Mouse (Mus musculus): ENCODE results near the gene Smpdl3a.
A peak's percentile ranks its signal among the peaks of the same experiment; 100 is the strongest.

The Smpdl3a gene

GRCm38 (mm10) chr10:57794018-57794417 is at the start of gene Smpdl3a:
Smpdl3a (plus strand) TSS chr10:57794335.
- no peak for DNase-seq (ENCODE audit: low spot score in 2 of 2)

- peak in 1 of 2 experiments; percentile 5 for DNase-seq (ENCODE audit: low spot score in 2 of 2)
Observed at GRCm38 (mm10) chr10:57745452-57745851, 48.7 kb upstream of the Smpdl3a start.

- no peak for DNase-seq (ENCODE audit: low spot score in 2 of 2)
Observed at GRCm38 (mm10) chr10:57747127-57747526, 47.0 kb upstream of the Smpdl3a start.

DNA sequence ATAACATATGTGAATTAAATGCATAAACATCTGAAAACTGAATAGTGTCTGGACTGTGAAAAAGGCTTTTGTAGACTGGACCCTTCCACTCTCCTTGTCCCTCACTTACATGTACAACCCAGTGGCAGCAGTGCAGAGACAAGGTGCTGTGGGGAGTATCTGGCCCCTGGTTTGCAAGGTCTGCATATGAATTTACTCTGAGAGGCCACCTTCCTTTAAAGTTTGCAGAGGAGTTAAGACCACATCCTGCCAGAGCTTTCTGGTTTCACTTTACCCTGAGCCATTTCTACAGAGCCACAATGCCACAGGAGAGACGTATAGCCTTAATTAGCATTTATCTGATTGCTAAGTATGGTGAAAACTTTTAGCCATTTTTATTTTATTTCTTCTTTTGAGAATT is 40.8 kb upstream of the Smpdl3a start:
- DNase-seq (ENCODE audit: low spot score in 2 of 2), result peak; percentile 39 to 64

DNA sequence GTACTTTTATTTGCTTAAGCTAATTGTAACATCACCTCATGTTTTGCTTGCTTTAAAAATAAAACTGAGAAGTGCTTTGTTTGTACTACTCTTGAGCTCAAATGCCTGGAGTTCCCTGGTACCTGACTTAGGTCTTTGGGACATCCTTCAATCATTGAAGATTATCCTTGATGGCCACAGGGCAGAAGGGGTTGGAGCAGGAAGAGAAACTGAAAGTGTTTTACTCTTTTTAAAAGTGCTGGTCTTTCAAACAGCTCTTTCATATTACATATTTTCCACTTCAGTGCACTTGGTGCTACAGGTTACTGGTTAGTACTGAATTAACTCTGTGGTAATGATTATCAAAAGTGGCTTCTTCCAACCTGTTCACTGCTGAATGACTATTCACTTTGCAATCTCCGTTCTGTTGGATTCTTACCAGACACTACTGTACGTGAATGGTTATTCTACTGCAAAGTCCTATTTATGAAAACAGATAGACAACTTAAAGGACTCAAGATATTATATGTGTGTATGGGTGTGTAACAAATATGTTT is 38.9 kb upstream of the Smpdl3a start:
- no peak for DNase-seq (ENCODE audit: low spot score in 2 of 2)

- no peak for DNase-seq (ENCODE audit: low spot score in 2 of 2)
Observed at GRCm38 (mm10) chr10:57758999-57759398, 35.1 kb upstream of the Smpdl3a start.

GRCm38 (mm10) chr10:57760694-57761093 is 33.4 kb upstream of the Smpdl3a start:
- DNase-seq (ENCODE audit: low spot score in 2 of 2), result no peak

GRCm38 (mm10) chr10:57763044-57763443 is 31.1 kb upstream of the Smpdl3a start:
- no peak for DNase-seq (ENCODE audit: low spot score in 2 of 2)

DNA sequence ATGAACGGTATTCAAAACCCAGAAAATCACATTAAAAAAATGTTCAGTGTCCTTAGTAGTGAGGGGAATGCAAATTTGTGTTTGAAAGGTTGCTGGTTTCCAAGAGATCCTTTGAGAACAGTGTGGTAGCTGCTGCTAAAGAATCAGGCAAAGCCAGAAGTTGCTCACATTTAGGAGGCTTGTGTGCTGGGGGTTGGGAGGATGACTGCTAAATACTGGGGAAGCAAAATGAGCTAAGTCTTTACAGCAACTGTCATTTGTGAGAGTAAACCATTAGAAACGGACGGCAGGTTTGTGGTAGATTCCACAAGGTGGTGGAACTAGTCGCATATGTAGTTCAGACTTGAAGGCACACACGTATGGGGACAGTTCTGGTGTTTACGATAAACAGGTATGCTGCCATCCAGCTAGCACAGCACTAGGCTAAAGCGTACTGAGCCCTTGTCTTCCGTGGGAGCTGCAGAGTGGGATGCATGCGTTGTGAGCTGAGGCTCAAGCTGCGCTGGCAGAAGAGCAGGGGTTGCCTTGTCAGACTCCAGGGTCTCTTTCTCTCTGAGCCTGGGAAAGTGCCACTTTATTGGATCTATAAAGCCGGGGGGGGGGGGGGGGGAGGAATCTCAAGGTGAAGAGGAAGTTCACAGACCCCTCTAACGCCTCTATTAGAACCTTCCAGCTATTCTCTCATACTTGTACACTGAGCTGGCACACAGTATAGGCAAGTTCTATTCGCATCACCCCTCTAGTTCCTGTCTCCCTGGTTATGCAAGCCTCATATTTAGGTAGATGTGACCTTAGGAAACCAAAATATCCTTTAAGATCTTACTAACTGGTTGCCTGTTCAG is 10.6 kb upstream of the Smpdl3a start:
- DNase-seq (ENCODE audit: low spot score in 2 of 2), result no peak

DNA sequence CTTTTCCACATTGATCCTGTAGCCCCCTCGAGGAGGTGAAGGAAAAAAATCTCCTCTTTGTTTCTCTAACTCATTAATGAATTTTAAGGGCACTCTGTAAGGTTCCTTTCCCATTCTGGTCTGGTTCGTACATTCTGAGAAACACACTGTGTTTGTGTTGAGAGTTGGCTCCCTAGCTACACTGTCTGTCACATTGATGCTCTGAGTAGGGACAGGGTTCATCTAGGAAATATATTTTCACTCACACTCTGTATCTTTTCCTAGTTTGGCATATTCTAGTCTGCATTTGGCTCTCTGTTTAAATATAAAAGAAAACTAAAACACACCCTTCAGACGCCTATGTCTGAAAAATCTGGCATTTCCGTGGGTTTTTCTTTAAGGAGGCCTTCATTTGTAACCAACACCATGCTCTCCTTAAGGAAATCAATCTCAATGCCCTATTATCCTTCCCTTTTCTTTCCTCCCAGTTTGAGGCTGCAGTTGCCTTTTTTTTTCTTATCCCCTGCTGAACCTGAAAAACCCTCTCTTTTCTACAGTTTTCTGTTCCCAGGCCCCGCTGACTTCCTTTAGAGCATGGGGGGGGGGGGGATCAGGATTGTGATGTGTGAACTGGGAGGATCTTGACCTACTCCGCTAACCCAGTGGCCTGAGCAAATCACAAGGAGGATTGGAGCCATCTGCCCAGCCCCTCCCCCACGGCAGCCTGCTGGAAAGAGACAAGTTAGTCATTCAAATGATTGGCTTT is 9.8 kb upstream of the Smpdl3a start:
- DNase-seq (ENCODE audit: low spot score in 2 of 2), result no peak

DNA sequence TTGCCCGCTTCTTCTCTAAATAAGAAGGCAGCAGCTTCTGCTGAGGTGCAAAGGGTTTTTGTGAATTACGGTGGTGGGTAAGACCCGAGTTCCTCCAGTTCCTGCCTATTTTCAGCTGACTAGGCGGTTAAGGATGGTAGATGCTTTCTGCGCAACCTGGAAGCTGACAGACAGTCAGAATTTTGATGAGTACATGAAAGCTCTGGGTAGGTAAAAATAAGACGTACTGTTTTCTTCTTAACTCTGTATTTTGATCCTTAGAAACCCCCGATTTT is 9.3 kb upstream of the Smpdl3a start, which contains the start of gene Fabp7:
Fabp7 (plus strand) TSS at position 6 of the 275 bp plus-strand sequence.
- no peak for DNase-seq (ENCODE audit: low spot score in 2 of 2)

- no peak for DNase-seq (ENCODE audit: low spot score in 2 of 2)
Observed at GRCm38 (mm10) chr10:57785552-57785951, 8.6 kb upstream of the Smpdl3a start.

GRCm38 (mm10) chr10:57792957-57793356 is 1.2 kb upstream of the Smpdl3a start:
- DNase-seq (ENCODE audit: low spot score in 2 of 2), result no peak

GRCm38 (mm10) chr10:57794491-57795461 is 641 bp downstream of the Smpdl3a start:
- peak; percentile 65 to 72 for DNase-seq (ENCODE audit: low spot score in 2 of 2)

DNA sequence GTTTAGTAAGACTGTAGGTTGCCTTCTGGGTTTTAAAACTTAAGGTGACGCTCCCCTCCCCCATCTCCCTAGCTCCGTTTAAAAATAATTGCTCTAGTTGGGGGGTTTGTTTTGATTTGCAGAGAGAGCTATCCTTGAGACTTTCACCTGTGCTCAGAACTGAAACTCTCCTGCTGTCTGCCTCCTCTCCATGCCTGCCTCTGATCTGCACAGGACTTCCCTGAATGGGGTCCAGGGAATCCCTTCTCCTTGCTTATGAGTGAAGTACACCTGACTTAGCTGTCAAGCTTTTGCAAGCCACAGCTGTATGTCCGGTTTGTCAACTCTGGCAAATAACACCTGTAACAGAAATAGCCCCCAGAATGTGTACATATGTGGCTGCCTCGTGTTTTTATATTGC is 1.4 kb downstream of the Smpdl3a start:
- peak; percentile 1 to 6 for DNase-seq (ENCODE audit: low spot score in 2 of 2)

DNA sequence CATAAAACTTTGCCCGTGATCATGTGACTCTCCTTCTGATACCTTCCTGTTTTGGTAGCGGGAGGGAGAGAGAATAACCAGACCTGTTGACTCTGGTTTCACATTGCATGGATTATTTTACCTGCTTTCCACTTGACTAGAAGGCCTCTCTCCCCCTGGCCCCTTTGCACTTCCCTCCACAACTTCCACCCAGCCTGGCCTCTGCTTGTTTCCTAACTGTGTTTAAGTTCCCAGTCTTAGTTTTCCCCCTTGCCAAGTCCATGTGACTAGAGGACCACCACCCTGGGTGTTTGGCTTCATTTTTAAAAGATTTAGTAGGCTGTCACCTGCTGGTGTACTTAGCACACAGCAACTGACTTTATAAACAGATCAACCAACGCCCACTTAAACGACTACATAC is 1.9 kb downstream of the Smpdl3a start:
- peak; percentile 41 to 56 for DNase-seq (ENCODE audit: low spot score in 2 of 2)

DNA sequence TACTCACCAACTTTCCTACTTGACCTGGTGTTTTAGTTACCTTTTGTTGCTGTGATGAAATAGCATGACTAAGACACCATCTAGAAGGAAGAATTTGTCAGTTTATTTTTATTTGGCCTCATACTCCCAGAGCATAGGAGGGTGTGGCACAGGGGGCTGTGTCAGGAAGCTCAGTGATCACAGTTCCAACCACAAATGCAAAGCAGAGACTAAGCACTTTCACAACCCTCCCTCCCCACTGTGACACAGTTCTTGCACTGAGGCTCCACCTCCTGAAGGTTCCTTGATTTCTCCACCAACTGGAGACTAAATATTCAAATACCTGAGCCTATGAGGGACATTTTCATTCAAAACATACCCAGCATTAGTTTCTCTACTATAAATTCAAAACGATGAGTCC is 5.4 kb downstream of the Smpdl3a start:
- peak; percentile 47 to 60 for DNase-seq (ENCODE audit: low spot score in 2 of 2)

GRCm38 (mm10) chr10:57807754-57808153 is 13.6 kb downstream of the Smpdl3a start:
- no peak for DNase-seq (ENCODE audit: low spot score in 2 of 2)

- no peak for DNase-seq (ENCODE audit: low spot score in 2 of 2)
Observed at GRCm38 (mm10) chr10:57812161-57812856, 18.2 kb downstream of the Smpdl3a start.

DNA sequence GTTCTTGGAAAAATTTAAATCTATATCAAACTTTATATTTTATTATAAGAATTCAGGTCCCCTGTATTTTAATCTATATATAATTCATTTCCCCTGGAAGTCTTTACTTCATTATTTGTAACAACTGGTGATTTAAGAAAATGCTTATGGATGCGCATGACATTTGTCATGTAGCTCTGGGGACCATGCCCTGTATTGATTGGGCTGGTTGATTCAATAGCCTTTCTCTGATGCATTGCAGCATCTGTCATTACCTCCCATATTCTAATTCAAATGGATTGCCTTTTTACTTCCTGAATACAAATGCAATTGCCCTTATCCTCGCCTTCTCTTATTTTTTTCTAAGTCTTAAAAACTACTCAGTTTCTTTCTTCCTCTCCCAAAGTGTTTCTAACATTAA is 20.2 kb downstream of the Smpdl3a start:
- DNase-seq (ENCODE audit: low spot score in 2 of 2), result no peak

- DNase-seq (ENCODE audit: low spot score in 2 of 2), result no peak
Observed at GRCm38 (mm10) chr10:57815869-57816268, 21.7 kb downstream of the Smpdl3a start.

Measured in natural killer cell, adult 2 months (primary cell).